Mouse (Mus musculus) gastrocnemius, postnatal 4 days (tissue): ENCODE results near the gene Tom1l2. TPM values are rescaled to one million over a fixed set of nuclear protein-coding genes. Genes with fewer than 3 reads are reported as not detected.

ENCODE experiments used
- DNase-seq, 2 experiments: peaks; one replicate each; pipeline ENCODE4 v3.0.0; 2021 to 2022; ENCODE audit warnings: low spot score in 2 of 2, mixed read lengths in 2 of 2
- total RNA-seq, 2 experiments: library from RNA; stranded (reverse); gene quantifications; 2 replicates each; pipeline ENCODE4 v1.2.3; 2021

The Tom1l2 gene
- total RNA-seq, 2 experiments from 2014 or later = 37.4 to 45.6 TPM

DNA sequence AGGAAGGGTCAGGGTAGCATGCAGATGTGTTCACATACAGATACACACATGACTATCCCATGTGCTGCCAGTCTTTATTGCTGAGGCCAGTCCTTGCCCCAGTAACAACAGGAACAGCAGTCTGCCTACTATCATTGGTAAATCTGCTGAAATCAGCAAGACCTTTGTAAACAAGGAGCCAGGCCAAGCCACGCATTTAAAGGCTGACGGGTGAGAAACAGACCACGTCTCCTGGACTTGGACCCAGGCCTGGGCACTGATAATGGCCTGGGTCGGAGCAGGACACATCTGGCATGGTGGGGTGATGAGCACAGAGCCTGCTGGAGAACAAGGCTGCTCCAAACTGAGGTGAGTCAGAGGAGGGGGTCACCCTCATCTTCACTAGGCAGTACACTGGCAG, 112.2 kb downstream of the Tom1l2 start:
- no peak for DNase-seq

DNA sequence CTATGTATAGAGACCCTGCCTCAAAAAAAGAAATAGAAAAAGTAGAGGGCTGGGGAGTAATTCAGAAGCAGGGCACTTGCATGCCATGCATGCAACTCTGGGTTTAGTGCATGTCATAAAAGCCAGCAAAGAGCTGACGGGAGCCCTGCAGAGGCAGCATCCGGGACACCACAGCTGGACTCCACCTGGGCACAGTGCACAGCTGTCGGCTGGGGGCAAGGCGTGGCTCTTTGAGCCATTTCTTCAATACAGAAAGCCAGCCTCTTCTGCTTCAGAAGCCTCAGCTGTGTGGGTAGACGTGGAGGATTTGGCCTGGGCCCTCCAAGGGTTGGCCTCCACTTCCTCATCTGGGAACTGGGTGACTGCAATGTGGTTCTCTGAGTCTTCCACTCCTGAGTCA, 117.4 kb downstream of the Tom1l2 start:
- DNase-seq = no peak

DNA sequence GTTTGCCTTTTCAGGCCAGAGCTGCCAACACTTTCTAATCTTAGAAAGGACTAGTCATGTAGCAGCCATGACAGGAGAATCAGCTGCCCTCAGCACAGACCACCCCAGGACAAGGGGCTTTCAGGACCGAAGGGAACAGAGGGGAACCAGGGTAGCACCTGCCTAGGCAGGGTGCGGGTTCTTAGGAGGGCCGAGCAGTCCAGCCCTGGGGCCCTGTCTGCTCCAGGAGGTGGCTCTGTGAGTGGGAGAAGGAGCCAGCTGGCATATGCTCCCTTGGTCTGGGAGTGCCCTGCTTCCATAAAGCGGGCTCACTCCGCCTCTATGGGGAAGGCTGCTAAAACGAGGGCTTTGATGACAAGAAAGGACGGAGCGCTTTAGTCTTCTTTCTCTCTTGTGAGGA, 119.5 kb downstream of the Tom1l2 start:
- DNase-seq = no peak

GRCm38 (mm10) chr11:60232441-60233058, 120.2 kb downstream of the Tom1l2 start:
- no peak for DNase-seq

GRCm38 (mm10) chr11:60231951-60232350, 120.8 kb downstream of the Tom1l2 start:
- no peak for DNase-seq

DNA sequence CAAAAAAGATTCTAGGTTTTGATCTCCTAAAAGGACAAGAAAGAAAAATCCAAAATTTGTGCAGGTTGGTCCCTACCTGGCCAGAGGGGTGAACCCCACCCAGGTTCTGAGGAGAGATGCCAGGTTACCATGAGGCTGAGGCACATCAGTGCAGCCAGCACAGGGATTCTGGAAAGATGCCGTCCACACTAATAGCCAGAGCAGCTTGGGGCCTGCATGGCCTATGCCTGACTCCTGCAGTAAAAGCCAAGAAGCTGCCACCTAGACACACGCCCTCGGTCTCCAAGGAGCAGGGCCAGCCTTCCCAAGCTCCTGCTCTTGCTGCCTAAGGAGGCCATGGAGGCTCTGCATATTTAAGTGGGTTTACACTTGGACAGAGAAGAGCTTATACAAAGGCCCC, 121.4 kb downstream of the Tom1l2 start:
- no peak for DNase-seq

DNA sequence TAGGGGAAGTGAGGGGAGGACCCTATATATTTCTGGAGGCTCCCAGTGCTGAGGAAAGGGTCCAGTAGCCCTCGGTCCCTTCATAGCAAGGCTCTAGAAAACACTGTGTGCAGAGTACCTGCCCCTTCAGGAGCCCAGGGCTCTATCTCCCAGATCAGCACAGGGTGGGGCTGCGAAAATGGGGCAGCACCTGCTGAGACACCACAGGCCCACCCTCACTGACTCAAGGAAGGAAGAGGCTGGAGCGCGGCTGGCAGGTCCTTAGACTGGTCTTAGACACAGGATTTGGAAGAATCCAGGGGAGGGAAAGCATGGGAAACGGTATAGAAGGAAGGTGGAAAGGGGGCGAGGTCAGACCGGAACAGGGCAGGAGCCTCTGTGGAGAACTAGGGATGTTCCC, 122.2 kb downstream of the Tom1l2 start:
- no peak for DNase-seq

DNA sequence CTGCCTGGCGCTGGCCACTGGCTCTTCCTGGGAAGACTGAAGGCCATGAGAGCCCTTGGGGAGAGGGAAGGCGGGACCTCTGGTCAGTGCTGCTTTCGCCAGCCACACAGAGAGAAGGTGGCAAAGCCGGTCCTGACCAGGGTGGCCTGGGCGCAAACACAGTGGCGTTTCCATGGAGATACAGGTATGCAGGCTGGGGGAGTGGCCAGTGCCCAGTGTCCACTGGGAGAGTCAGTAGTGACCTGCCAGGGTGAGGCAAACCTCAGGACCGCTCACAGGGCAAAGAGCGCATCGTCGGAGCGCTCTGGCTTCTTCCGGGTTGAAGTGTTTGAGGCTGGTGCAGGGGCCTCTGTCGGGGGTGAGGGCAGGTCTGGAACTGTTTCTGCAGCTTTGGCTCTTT, 122.9 kb downstream of the Tom1l2 start:
- no peak for DNase-seq

DNA sequence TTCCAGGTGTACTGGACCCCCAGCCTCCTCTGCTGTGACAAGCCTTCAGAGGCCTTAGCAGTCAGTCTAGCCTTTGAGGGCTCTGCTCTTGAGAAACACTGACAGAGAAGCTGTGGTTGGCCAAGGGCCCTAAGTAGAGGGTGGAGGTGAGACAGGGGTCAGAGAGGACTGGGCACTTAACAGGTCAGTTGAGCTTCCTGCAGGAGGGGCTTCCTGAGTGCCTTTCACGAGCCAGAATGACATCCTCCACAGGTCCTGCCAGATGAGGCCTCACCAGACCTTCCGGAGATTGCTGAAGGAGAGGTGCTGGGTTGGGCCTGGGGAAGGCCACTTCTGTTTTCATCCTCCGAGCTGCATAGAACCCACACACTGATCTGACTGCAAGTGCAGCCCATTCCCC, 124.2 kb downstream of the Tom1l2 start:
- DNase-seq = no peak

DNA sequence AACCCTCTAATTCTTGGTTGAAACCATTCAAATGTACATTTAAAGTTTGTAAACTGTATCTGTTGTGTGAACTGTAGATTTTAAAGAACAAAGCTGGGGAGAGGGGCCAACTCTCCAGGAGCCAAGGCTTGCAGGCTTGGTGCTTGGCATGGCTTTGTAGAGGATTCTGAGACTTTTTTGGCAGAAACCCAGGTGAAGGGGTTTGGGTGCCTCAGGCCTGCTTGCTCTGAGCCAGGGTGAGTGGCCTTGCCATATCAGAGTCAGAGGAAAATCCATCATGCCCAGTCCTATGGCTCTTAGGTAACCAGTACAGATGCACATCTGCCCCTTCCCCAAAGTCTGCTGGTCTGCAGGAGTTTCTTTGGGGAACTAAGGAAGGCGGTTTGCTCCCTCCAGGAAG, 126.8 kb downstream of the Tom1l2 start:
- no peak for DNase-seq

DNA sequence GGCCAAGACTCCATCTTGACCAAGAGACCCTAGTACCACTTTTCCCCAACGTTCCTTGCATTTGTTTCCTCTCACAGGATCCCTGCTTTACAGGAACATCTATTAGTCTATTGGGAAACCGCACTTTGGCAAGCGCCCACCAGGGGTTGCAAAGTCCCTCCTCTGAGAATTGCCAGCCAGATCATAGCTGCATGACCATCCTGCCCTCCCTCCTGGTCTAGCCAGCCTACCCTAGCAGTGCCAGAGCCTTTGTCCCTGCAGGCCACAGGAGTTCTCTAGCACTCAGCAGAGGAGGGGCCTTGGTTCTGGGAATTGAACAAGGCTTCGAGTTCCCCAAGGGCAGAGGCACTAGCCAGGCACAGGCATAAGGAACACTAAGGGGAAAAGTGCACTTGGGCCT, 128.0 kb downstream of the Tom1l2 start:
- no peak for DNase-seq

DNA sequence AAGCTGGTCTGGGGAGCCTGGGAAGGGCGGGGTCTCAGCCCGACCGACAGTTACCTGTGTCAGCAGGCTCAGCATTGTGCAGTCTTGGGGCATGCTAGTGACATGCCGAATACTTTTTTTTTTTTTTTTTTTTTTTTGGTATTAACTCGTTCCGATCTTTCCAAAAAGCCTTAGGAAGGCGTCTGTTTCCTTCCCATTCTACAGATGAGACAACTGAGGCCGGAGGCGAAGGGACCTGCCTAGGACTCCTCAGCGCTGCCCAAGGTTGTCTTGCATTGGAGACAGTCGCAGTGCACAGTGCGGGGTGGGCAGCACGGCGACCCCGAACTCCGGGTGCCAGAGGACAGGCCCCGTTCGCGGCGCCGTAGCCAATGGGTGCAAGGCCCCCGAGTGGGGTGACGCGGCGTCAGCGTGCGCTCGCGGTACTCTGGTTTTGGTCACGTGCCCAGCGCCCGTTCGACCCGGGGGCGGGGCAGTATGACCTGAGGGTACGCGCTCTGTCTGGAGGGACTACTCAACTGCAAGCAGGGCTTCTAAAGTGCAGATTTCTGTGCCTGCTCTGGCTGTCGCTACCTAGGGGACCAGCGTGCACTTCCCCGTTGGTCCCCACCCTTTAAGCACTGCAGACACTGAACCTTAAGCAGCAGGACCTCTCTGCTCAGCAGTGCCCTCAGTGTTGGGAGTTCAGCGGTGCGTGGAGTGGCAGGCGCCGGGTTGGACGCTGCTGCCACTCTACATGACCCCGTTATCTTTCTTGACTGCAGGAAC, 130.1 kb downstream of the Tom1l2 start, which contains the start of gene Srebf1:
Srebf1 (minus strand) TSS at position 113 of the 768 bp plus-strand sequence.
- peak; percentile 76 to 83 for DNase-seq

GRCm38 (mm10) chr11:60222085-60222468, 130.6 kb downstream of the Tom1l2 start:
- DNase-seq = no peak

- no peak for DNase-seq
Observed at GRCm38 (mm10) chr11:60221425-60221824, 131.3 kb downstream of the Tom1l2 start.

DNA sequence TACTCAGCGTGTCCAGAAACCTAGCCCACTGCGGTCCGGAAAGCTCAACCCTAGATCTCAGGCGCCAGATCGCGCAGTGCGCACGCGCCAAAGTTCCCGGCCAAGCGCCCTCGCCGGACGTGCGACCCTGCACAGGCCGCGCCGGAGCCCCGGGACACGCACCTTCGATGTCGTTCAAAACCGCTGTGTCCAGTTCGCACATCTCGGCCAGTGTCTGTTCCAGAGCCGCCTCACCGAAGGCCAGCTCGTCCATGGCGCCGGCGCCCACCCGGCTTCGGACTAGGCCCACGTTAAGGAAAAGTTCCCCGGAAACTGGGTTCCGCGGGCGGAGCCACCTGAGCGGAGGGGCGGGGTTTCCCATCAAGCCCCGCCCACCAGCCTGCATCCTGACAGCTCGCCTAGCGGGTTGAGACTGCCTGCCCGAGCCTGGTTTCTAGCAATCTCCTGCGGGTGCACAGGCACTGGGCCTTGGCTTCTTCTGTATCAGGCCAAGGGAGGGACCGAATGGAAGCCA, 132.4 kb downstream of the Tom1l2 start:
- DNase-seq = peak; percentile 90 to 93

GRCm38 (mm10) chr11:60219609-60220008, 133.1 kb downstream of the Tom1l2 start:
- no peak for DNase-seq

DNA sequence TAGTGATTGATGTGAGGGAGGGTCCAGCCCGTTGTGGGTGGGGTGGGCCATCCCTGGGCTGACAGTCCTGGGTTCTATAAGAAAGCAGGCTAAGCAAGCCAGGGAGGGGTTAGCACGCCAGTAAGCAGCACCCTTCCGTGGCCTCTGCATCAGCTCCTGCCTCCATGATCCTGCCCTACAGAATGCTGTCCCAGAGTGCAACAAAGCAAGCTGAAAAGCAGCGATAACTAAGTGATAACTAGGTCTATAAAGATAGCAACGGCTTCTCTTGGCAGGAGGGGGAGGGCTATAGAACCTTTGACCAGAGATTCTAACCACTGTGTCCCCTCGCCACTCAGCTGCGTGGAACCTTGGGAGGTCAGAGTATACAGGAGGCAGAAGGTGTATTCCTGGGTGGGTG, 135.2 kb downstream of the Tom1l2 start:
- no peak for DNase-seq

- no peak for DNase-seq
Observed at GRCm38 (mm10) chr11:60216671-60217070, 136.0 kb downstream of the Tom1l2 start.

DNA sequence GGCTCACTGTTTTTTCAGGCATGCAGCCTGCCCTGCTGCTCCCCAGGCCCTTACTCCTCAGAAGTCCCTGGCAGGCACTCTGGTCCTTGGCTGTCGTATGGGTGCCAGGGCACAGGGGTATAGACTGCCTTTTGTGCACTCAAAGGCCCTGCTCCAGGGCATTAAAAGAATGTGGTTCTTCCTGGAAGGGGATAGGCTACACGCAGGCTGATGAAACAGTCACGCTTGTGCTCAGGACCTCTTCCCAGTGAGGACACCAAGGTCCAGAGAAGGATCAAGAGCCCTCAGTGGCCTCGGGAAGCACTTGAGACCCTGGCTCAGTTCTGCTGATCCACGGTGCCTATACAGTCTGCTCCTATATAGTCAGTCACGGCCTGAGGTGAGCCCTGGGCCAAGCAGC, 139.4 kb downstream of the Tom1l2 start:
- DNase-seq = no peak

GRCm38 (mm10) chr11:60211761-60212160, 140.9 kb downstream of the Tom1l2 start:
- no peak for DNase-seq

DNA sequence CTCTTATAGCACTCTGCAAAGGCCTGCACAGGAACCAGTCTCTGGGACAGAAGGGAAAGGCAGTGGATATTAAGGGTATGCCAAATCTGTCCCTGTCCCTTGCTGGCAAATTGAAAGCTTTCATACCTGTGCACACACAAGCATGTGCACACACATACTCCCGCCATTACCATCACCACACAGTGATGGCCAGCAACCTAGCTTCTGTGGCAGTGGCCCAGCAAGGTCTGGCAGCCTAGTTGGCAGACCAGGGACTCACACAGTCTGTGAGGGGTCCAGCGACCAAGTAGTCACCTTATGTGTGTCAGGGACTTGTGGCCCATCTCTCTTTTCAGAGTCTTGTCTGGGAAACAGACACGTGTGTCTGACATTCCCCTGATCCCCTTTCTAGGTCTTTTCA, 141.6 kb downstream of the Tom1l2 start:
- no peak for DNase-seq

DNA sequence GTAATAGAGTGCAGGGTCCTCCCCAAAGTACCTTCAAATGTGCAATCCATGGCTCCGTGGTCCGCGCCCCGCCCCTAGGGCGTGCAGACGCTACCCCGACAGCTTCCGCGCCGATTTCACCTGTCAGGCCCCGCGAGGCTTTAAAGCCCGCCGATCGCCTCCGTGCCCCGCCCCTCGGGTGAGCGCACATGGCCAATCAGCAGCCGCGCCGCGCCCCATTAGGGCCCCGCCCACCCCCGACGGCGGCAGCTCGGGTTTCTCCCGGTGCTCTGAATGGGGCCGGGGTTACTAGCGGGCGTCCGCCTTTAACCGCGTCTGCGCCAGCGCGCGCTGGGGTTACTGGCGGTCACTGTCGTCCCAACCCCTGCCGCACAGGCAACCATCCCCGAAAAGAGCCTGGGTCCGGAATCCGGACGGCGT, 142.4 kb downstream of the Tom1l2 start:
- DNase-seq = peak; percentile 90 to 93

- DNase-seq = no peak
Observed at GRCm38 (mm10) chr11:60209933-60210249, 142.8 kb downstream of the Tom1l2 start.
